Mouse (Mus musculus) cerebellum, adult 9-11 months (tissue): Measurements from ENCODE around the gene Tsn.
A peak's percentile ranks its signal among the peaks of the same experiment; 100 is the strongest.

Source experiments
- DNase-seq: peaks from one replicate; pipeline ENCODE4 v3.0.0; 2022

Tsn gene

GRCm38 (mm10) chr1:118311622-118312326 lies at the start of gene Tsn:
Tsn (minus strand) TSS chr1:118311739.
- DNase-seq, result peak; percentile 28

GRCm38 (mm10) chr1:118359071-118359761 lies 47.7 kb upstream of the Tsn start:
- peak; percentile 18 for DNase-seq

GRCm38 (mm10) chr1:118349922-118350321 lies 38.4 kb upstream of the Tsn start:
- DNase-seq, result no peak

- no peak for DNase-seq
Measured at GRCm38 (mm10) chr1:118343649-118344435, 32.3 kb upstream of the Tsn start.

- DNase-seq, result no peak
Measured at GRCm38 (mm10) chr1:118337921-118338320, 26.4 kb upstream of the Tsn start.

- no peak for DNase-seq
Measured at GRCm38 (mm10) chr1:118335847-118336246, 24.3 kb upstream of the Tsn start.

GRCm38 (mm10) chr1:118334749-118335713 lies 23.5 kb upstream of the Tsn start:
- no peak for DNase-seq

GRCm38 (mm10) chr1:118321661-118322201 lies 10.2 kb upstream of the Tsn start, which contains the start of gene Nifk:
Nifk (plus strand) TSS chr1:118321839.
- DNase-seq, result peak; percentile 95

- DNase-seq, result peak; percentile 24
Measured at GRCm38 (mm10) chr1:118320696-118321095, 9.2 kb upstream of the Tsn start.

GRCm38 (mm10) chr1:118310780-118311621 lies 538 bp downstream of the Tsn start:
- DNase-seq, result peak; percentile 92

- DNase-seq, result no peak
Measured at GRCm38 (mm10) chr1:118297719-118298118, 13.8 kb downstream of the Tsn start.

GRCm38 (mm10) chr1:118296673-118297072 lies 14.9 kb downstream of the Tsn start:
- no peak for DNase-seq

GRCm38 (mm10) chr1:118294826-118295225 lies 16.7 kb downstream of the Tsn start:
- no peak for DNase-seq

GRCm38 (mm10) chr1:118294192-118294591 lies 17.3 kb downstream of the Tsn start:
- DNase-seq, result no peak

- no peak for DNase-seq
Measured at GRCm38 (mm10) chr1:118292291-118292690, 19.2 kb downstream of the Tsn start.

GRCm38 (mm10) chr1:118275139-118275538 lies 36.4 kb downstream of the Tsn start:
- no peak for DNase-seq

- no peak for DNase-seq
Measured at GRCm38 (mm10) chr1:118251931-118252330, 59.6 kb downstream of the Tsn start.
